Mouse (Mus musculus): ENCODE data around the gene Plod1.

DNA sequence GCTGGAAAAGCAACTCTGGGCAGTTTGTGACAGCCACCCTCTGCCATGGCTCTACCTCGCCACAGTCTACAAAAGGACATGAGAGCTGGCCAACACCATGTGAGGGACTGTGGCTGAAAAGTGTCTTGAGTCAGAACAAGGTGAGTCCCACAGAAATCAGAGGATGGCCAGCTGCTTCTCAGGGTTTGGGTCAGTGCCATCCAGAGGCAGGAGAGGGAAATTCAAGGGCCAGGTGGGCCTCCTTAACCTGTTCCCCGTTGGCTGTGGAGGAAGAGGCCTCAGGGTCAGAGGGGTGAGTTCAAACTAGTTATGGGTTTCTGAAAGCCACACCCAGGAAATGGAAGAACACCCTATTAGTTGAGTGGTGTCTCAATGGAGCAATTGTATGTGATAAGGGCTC is 57.1 kb downstream of the Plod1 start:
- TF ChIP-seq CTCF (IDR thresholded peaks at IDR 0.05; ENCODE audit: low read depth) (no peak), EP300 (IDR thresholded peaks at IDR 0.05; ENCODE audit: low read depth) (no peak)
